Mouse (Mus musculus) naive thymus-derived CD4-positive, alpha-beta T cell, adult 5 months (primary cell): ENCODE data around the gene Ssxb8. TPM values are rescaled to one million over a fixed set of nuclear protein-coding genes. Genes with fewer than 3 reads are reported as not detected.

Experiments
- polyA plus RNA-seq: library from polyadenylated mRNA; unstranded; fragments of 100-300 nt; shearing (Covaris generic); gene quantifications from one replicate; pipeline ENCODE4 v1.2.1, GENCODE M21; 2017

Ssxb8 gene
- 0.71 TPM for polyA plus RNA-seq

GRCm38 (mm10) chrX:8690744-8691143, at the start of gene Ssxb8:
Ssxb8 (minus strand) TSS chrX:8690844.

Other genes starting within 250 kb of the Ssxb8 start
- gene Ssxb2, start 229.1 kb downstream of the Ssxb8 start, polyA plus RNA-seq: not detected
- gene Gm14459, start 165.9 kb downstream of the Ssxb8 start, polyA plus RNA-seq: not detected
- not detected for gene Ssxb6, start 142.6 kb downstream of the Ssxb8 start, polyA plus RNA-seq
- not detected for gene Ssxb3, start 99.0 kb downstream of the Ssxb8 start, polyA plus RNA-seq
- not detected for gene Ssx9, start 57.6 kb upstream of the Ssxb8 start, polyA plus RNA-seq
- gene Ssxb5, start 112.8 kb upstream of the Ssxb8 start, polyA plus RNA-seq: not detected
- not detected for gene Gm6592, start 153.2 kb upstream of the Ssxb8 start, polyA plus RNA-seq
- gene Gm5751, start 183.4 kb upstream of the Ssxb8 start, polyA plus RNA-seq: not detected
- 3.2 TPM for gene B630019K06Rik, start 201.5 kb upstream of the Ssxb8 start, polyA plus RNA-seq